Mouse (Mus musculus) G1E-ER4 (cell line): ENCODE results near the gene Gm12695. TPM values are rescaled to one million over a fixed set of nuclear protein-coding genes. Genes with fewer than 3 reads are reported as not detected.

ENCODE experiments used
- GATA1 ChIP-seq: IDR thresholded peaks from one replicate; pipeline ENCODE4 v1.8.0; 2012; ENCODE audit warnings: low read length, inconsistent platforms
- polyA plus RNA-seq: library from polyadenylated mRNA; stranded (reverse); fragments of >175 nt; gene quantifications from 2 replicates; pipeline ENCODE4 v1.2.3, GENCODE M21; 2012

The Gm12695 gene
- polyA plus RNA-seq, 1 experiment: not detected

- no peak for TF ChIP-seq GATA1
These were observed 62.7 kb downstream of the Gm12695 start for GRCm38 (mm10) chr4:96722301-96722700.

- TF ChIP-seq GATA1: no peak
These were observed 65.7 kb downstream of the Gm12695 start for GRCm38 (mm10) chr4:96718977-96719966.

GRCm38 (mm10) chr4:96718503-96718902, 66.5 kb downstream of the Gm12695 start:
- TF ChIP-seq GATA1: no peak

- TF ChIP-seq GATA1: no peak
These were observed 79.6 kb downstream of the Gm12695 start for GRCm38 (mm10) chr4:96705281-96705951.

- no peak for TF ChIP-seq GATA1
These were observed 86.8 kb downstream of the Gm12695 start for GRCm38 (mm10) chr4:96698218-96698561.

GRCm38 (mm10) chr4:96697511-96698217, 87.3 kb downstream of the Gm12695 start:
- TF ChIP-seq GATA1: no peak

GRCm38 (mm10) chr4:96696614-96697360, 88.2 kb downstream of the Gm12695 start:
- no peak for TF ChIP-seq GATA1

GRCm38 (mm10) chr4:96687358-96687803, 97.6 kb downstream of the Gm12695 start:
- TF ChIP-seq GATA1: no peak

- no peak for TF ChIP-seq GATA1
These were observed 101.5 kb downstream of the Gm12695 start for GRCm38 (mm10) chr4:96683474-96683873.

- no peak for TF ChIP-seq GATA1
These were observed 104.0 kb downstream of the Gm12695 start for GRCm38 (mm10) chr4:96680966-96681365.

- no peak for TF ChIP-seq GATA1
These were observed 104.8 kb downstream of the Gm12695 start for GRCm38 (mm10) chr4:96680233-96680632.

Other genes with a start within 250 kb of the Gm12695 start
- gene Cyp2j6, start 231.5 kb downstream of the Gm12695 start, polyA plus RNA-seq: not detected in 2 replicates
- gene Cyp2j9, start 193.6 kb downstream of the Gm12695 start, polyA plus RNA-seq: not detected in 2 replicates
- gene Cyp2j5, start 121.0 kb downstream of the Gm12695 start, polyA plus RNA-seq: not detected in 2 replicates